Mouse (Mus musculus) limb, embryonic 14.5 days (tissue): ENCODE measurements around the gene Pxn. TPM values are rescaled to one million over a fixed set of nuclear protein-coding genes. Genes with fewer than 3 reads are reported as not detected.

ENCODE experiments used
- ATAC-seq: fragments of 200-750 bp; cut with Nextera tagmentation; 2 replicates; pipeline ENCODE4 v1.8.0; 2017; ENCODE audit warnings: low read depth, moderate number of reproducible peaks, moderate TSS enrichment; ENCODE audit not compliant: low FRiP score
- DNase-seq: peaks from one replicate; pipeline ENCODE4 v3.0.0-alpha.2; 2015; ENCODE audit warnings: low spot score
- H3K27ac ChIP-seq: fragments of 300-500 bp; sonication (generic); replicated peaks from 2 replicates; pipeline ENCODE4 v1.5.1; 2014; ENCODE audit warnings: low read depth, mild to moderate bottlenecking, low read length, moderate library complexity, mixed read lengths
- H3K27me3 ChIP-seq: fragments of 300-500 bp; sonication (generic); 2 replicates; pipeline ENCODE4 v1.6.1; 2014; ENCODE audit warnings: low read length, mixed read lengths; ENCODE audit not compliant: control insufficient read depth, insufficient read depth
- H3K36me3 ChIP-seq: fragments of 300-500 bp; sonication (generic); 2 replicates; pipeline ENCODE4 v1.6.1; 2014; ENCODE audit warnings: mild to moderate bottlenecking, low read length, moderate library complexity, mixed read lengths; ENCODE audit not compliant: control insufficient read depth, insufficient read depth
- H3K4me1 ChIP-seq: fragments of 300-500 bp; sonication (generic); 2 replicates; pipeline ENCODE4 v1.6.1; 2014; ENCODE audit warnings: antibody characterized with exemption, low read length, mixed read lengths; ENCODE audit not compliant: control insufficient read depth, insufficient read depth
- H3K4me2 ChIP-seq: fragments of 300-500 bp; sonication (generic); replicated peaks from 2 replicates; pipeline ENCODE4 v1.6.1; 2014; ENCODE audit warnings: low read depth, mild to moderate bottlenecking, low read length, moderate library complexity; ENCODE audit not compliant: severe bottlenecking
- H3K4me3 ChIP-seq: fragments of 300-500 bp; sonication (generic); replicated peaks from 2 replicates; pipeline ENCODE4 v1.5.1; 2014; ENCODE audit warnings: low read length
- H3K9ac ChIP-seq: fragments of 300-500 bp; sonication (generic); 2 replicates; pipeline ENCODE4 v1.6.1; 2014; ENCODE audit warnings: mild to moderate bottlenecking, low read depth, low read length, moderate library complexity; ENCODE audit not compliant: severe bottlenecking
- H3K9me3 ChIP-seq: fragments of 300-500 bp; sonication (generic); 2 replicates; pipeline ENCODE4 v1.6.1; 2016; ENCODE audit warnings: low read length; ENCODE audit not compliant: control insufficient read depth
- POLR2A ChIP-seq: fragments of 200-500 bp; IDR thresholded peaks from 2 replicates; pipeline ENCODE4 v1.8.0; 2012; ENCODE audit warnings: inconsistent platforms, mild to moderate bottlenecking, moderate library complexity, borderline replicate concordance; ENCODE audit not compliant: insufficient read depth, insufficient read length; ENCODE audit errors: extremely low read depth
- WGBS: fragments of 180-500 bp; shearing (Covaris S2); extraction: QIAGEN DNeasy Blood & Tissue Kit; methylation state at CpG from one replicate; pipeline ENCODE4 v1.1.7; 2014; 5-methylcytosine and 5-hydroxymethylcytosine counted together
- polyA plus RNA-seq, 2 experiments: library from polyadenylated mRNA; depleted of rRNA in 1 of 2; stranded (reverse) in 1 of 2; unstranded in 1 of 2; fragments of >200 nt; fragmentation: Nextera tagmentation in 1 of 2; extraction: Ambion mirVana in 1 of 2; gene quantifications; 2 replicates each; pipeline versions ENCODE4 v1.2.1 to v1.2.3; 2012 to 2014

The Pxn gene
- polyA plus RNA-seq, 2 experiments = 25.0 to 119 TPM

- H3K36me3 ChIP-seq = 0 out of 2 replicates have a peak, but pooled peaks cover 7% of the 10 kb centered on the region
- no peak for TF ChIP-seq POLR2A
- H3K9me3 ChIP-seq = no peaks in the 10 kb centered on the region
- no peak overlapping the region for H3K4me3 ChIP-seq
- H3K4me1 ChIP-seq = peaks cover 77% of the 10 kb centered on the region
- H3K4me2 ChIP-seq = no peak overlapping the region
- DNase-seq = no peak
- H3K9ac ChIP-seq = 0 out of 2 replicates have a peak overlapping the region, but pooled peaks have one; percentile 13
- WGBS = 59% methylated on average over 7 of the region's 7 CpGs
- peak overlapping the region; percentile 61 for H3K27ac ChIP-seq
- H3K27me3 ChIP-seq = no peaks in the 10 kb centered on the region
- peak; percentile 4; the same call in 1 of the 2 replicates for ATAC-seq
These were observed 23.4 kb downstream of the Pxn start for GRCm38 (mm10) chr5:115529742-115530446.

GRCm38 (mm10) chr5:115530447-115530809 is 24.0 kb downstream of the Pxn start:
- WGBS = 53% methylated on average over 8 of the region's 8 CpGs
- Histone ChIP-seq H3K9me3 (no peaks in the 10 kb centered on the region), H3K9ac (0 out of 2 replicates have a peak overlapping the region, but pooled peaks have one; percentile 13), H3K4me2 (no peak overlapping the region), H3K27ac (peak overlapping the region; percentile 61), H3K4me3 (no peak overlapping the region), H3K36me3 (0 out of 2 replicates have a peak, but pooled peaks cover 7% of the 10 kb centered on the region), H3K27me3 (no peaks in the 10 kb centered on the region), H3K4me1 (peaks cover 78% of the 10 kb centered on the region)
- ATAC-seq (no peak), DNase-seq (no peak)
- no peak for TF ChIP-seq POLR2A

- peak overlapping the region; percentile 61 for H3K27ac ChIP-seq
- TF ChIP-seq POLR2A = no peak
- H3K4me1 ChIP-seq = peaks cover 73% of the 10 kb centered on the region
- peak overlapping the region; percentile 28; the same call in 1 of the 2 replicates for H3K9ac ChIP-seq
- 29% methylated on average over 18 of the region's 18 CpGs for WGBS
- H3K4me2 ChIP-seq = peak overlapping the region; percentile 20
- 0 out of 2 replicates have a peak, but pooled peaks cover 7% of the 10 kb centered on the region for H3K36me3 ChIP-seq
- no peak overlapping the region for H3K4me3 ChIP-seq
- H3K9me3 ChIP-seq = no peaks in the 10 kb centered on the region
- DNase-seq = peak; percentile 81
- H3K27me3 ChIP-seq = no peaks in the 10 kb centered on the region
- ATAC-seq = peak; percentile 64
These were observed 25.3 kb downstream of the Pxn start for GRCm38 (mm10) chr5:115531671-115532270.

- H3K4me1 ChIP-seq = peaks cover 78% of the 10 kb centered on the region
- 9% methylated on average over 16 of the region's 16 CpGs for whole genome bisulfite sequencing
- H3K36me3 ChIP-seq = 0 out of 2 replicates have a peak, but pooled peaks cover 7% of the 10 kb centered on the region
- H3K27ac ChIP-seq = 0 out of 2 replicates have a peak overlapping the region, but pooled peaks have one; percentile 26
- 0 out of 2 replicates have a peak overlapping the region, but pooled peaks have one; percentile 41 for H3K9ac ChIP-seq
- TF ChIP-seq POLR2A = no peak
- DNase-seq = no peak
- no peak overlapping the region for H3K4me3 ChIP-seq
- no peaks in the 10 kb centered on the region for H3K9me3 ChIP-seq
- no peaks in the 10 kb centered on the region for H3K27me3 ChIP-seq
- H3K4me2 ChIP-seq = peak overlapping the region; percentile 25; the same call in 1 of the 2 replicates
- no peak for ATAC-seq
These were observed 27.8 kb downstream of the Pxn start for GRCm38 (mm10) chr5:115534290-115534731.

- TF ChIP-seq POLR2A = no peak
- Histone ChIP-seq H3K27ac (peak overlapping the region; percentile 26; the same call in 1 of the 2 replicates), H3K9ac (peak overlapping the region; percentile 41), H3K4me1 (peaks cover 73% of the 10 kb centered on the region), H3K4me2 (peak overlapping the region; percentile 25; the same call in 1 of the 2 replicates), H3K9me3 (no peaks in the 10 kb centered on the region), H3K36me3 (0 out of 2 replicates have a peak, but pooled peaks cover 7% of the 10 kb centered on the region), H3K27me3 (no peaks in the 10 kb centered on the region), H3K4me3 (no peak overlapping the region)
- ATAC-seq (no peak), DNase-seq (no peak)
- WGBS = 20% methylated on average over 8 of the region's 8 CpGs
These were observed 28.4 kb downstream of the Pxn start for GRCm38 (mm10) chr5:115534856-115535255.
